Mouse (Mus musculus) small intestine, adult 2 months (tissue): ENCODE measurements at regions not wholly inside any gene's neighbourhood (a gene's known extent, or its start where the extent isn't known, plus 50 kb on each side); places are given as distances from the start of the nearest gene placed in this dataset.

Experiments
- CTCF ChIP-seq: fragments of 200-500 bp; IDR thresholded peaks from 2 replicates; pipeline ENCODE4 v1.5.1; 2012; ENCODE audit warnings: low read depth, mild to moderate bottlenecking, control low read depth, inconsistent platforms, low read length, moderate library complexity, mixed read lengths; ENCODE audit not compliant: insufficient replicate concordance, insufficient read length; ENCODE audit errors: extremely low read depth
- POLR2A ChIP-seq: fragments of 200-500 bp; IDR thresholded peaks from 2 replicates; pipeline ENCODE4 v1.6.1; 2012; ENCODE audit warnings: low read depth, mild to moderate bottlenecking, control low read depth, inconsistent platforms, low read length, moderate library complexity

DNA sequence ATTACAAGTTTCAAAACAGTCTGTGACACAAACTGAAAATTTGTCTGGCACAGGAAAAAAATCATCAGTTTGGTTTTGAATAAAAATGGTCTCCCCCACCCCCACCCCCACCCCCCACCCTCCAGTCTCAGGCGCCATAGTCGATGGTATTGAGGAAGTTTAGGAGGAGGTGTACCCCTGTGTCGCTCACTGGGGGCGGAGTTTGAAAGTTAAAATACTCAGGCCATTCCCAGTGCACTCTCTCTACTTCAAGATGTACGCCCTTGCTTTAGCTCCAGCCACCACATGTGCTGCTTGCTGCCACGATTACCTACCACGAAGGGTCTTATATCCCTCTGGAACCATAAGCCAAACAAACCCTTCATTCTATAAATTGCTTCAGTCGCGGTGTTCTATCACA, 337.6 kb downstream of the Rapgef2 start:
- TF ChIP-seq CTCF (no peak), POLR2A (no peak)
